Mouse (Mus musculus): ENCODE data around the gene Ddit4l.
"Not testable (repeated sequence)": the region's sequence is repeated elsewhere in the genome, so short reads cannot be mapped to it uniquely, and the experiment has no call there.

The Ddit4l gene

DNA sequence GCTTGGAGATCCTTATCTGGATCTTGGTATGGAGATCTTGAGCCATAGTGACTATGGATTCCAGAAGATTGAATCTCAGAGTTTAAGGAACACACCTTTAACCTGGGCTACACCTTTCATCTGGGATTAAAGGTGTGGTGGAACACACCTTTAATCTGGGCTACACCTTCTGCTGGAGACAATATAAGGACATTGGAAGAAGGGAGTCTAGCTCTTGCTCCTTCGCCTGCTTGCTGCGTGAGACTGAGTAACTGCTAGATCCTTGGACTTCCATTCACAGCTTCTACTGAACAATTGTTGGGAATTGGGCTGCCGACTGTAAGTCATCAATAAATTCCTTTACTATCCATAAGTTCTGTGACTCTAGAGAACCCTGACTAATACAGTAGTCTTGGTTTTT, at the start of gene Ddit4l:
Gene Ddit4l, plus strand, starts transcription at position 301 of the 400 bp plus-strand sequence.
- not testable (repeated sequence) for DNase-seq

DNA sequence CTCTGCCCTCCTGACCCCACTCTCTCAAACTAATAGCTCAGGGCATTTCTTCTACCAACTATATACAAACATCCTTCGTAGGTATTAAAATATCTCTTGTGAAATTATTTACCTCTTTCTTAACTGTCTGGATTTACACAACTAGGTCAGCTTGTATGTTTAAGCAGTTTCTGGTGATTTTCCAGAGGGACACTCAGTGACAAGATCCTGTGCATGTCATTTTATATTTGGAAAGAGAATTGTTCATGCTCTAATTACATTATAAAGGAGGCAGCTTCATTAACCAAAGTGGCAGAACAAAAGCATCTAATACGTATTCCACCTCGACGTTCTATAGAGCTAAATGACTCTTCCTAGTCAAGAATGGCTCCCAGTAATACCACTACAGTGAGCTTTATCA, 45.3 kb upstream of the Ddit4l start:
- DNase-seq = no peak

DNA sequence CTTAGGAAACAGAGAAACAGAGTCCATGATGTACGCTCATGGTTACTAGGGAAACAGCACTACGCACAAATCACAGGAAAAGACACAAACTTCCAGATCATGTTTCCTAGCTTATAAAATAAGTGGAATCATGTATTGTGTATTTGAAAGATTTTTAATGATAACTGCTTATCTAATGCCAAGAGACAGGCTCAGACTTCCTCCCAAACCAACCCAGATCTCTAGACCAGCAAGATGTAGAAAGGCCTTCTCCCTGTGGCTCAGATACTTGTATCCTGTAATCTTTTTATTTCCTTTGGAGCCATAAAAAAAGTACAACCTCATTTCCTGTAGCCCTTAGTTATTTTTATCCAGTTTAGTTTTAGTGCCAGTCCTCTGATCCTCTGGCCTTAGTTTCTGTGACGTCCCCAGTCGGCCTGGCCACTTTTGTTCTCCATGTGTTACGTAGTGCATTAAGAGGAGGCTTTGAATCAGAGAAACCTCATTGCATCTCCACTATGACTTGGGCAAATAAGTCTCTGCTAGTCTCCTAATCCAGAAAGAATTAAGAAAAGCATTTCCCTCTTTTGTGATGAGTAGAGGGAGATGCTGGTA, 34.9 kb upstream of the Ddit4l start:
- DNase-seq = no peak

- no peak for DNase-seq
These were observed 31.6 kb upstream of the Ddit4l start for GRCm38 (mm10) chr3:137589811-137590210.

DNA sequence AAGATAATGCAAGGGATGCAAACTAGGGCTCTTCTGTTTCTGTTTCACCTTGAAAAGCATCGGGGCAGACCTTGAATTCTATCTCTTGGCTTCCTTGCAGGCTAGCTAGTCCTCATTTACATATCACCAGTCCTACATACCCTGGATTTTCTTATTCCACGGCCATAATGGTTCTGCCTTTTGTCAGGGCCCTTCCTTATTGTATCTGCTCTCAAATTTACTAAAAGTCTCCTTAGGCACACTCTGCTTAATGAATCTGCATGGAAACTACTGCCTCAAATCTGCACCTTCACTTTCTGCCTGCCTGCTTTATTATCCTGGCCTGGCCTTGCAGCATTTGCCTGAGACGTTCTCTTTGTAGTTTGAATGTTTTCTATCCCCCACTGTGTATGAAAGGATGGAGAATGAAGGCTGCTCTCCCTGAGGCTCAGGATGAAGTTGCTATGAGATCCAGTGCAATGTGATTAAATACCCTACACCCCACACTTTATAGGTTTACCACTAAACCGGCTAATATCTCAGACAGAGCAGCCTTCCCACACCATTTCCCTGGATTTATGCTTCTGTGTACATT, 27.0 kb upstream of the Ddit4l start:
- no peak for DNase-seq

- DNase-seq = no peak
These were observed 12.4 kb upstream of the Ddit4l start for GRCm38 (mm10) chr3:137608918-137609435.

DNA sequence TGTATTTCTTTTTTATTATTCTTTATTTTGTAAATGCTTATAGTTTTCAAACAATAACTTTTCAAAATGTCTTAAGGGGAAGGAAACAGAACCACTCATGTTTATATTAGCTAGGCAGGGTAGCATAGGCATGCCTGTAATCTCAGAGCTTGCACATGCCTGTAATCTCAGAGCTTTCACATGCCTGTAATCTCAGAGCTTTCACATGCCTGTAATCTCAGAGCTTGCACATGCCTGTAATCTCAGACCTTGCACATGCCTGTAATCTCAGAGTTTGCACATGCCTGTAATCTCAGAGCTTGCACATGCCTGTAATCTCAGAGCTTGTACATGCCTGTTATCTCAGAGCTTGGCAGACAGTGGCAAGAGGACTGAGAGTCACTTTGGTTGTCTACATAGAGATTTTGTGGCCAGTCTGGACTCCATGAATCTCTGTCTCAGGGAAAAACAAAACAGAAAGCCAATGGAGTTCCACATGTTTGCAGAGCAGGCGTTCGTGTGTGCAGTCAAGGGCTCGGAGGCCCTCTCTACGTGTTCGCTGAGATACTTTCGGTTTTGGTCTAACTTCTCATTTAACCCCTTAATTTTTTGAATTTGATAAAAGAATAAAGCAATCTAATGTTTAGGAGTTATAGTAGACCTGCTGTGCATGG, 10.8 kb upstream of the Ddit4l start:
- no peak for DNase-seq

DNA sequence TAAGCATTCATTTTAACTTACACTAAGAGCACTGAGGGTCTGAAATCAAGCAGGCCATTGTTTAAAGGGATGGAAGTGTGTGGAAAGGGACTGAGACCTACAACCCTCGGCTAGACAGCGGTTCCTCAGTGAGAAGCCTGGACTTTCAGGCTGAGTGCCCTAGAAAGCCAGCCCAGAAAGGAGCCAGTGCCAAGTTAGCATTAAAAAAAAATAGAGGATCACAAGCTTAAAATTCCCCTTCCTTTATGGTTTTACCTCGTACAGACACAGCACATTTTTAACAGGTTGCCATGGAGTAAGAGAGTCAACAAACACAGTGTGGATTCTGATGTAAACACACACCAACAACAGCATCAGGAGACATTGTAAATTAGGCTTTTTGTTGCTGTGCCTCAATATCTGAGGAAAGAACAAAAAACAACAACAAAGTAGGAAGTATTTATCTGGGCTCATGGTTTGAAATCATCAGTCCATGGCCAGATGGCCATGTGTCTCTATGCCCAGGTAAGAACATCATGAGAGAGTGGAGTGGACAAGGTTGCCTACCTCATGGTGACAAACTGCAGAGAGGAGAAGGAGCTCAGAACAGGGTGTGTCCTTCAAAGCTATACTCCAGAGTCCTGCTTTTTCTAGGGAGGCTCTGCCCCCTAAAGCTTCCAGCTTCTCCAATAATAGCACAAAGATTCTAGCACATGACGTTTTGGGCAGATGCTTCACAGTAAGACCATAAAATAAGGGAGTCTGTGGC, 10.1 kb upstream of the Ddit4l start:
- no peak for DNase-seq

GRCm38 (mm10) chr3:137611981-137612380, 9.4 kb upstream of the Ddit4l start:
- DNase-seq = no peak

DNA sequence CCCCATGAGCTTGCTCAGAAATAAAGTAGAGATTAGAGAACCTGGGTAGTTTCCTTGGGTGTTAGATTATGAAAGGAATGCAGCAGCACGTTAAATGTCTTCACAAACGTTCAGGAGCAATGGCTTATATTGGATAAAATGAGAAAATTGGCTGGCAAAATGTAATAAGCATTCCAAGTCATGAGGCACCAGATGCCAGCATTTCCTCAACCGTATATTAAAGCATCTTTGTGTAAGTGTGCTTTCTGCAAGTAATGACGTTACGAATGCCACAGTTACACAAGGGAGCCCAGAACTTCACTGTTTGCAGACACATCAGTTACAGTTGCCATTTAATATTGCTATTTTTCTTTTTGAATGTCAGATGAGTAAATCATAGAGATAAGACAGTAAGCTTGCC, 872 bp upstream of the Ddit4l start:
- no peak for DNase-seq

- DNase-seq = no peak
These were observed 679 bp downstream of the Ddit4l start for GRCm38 (mm10) chr3:137622091-137622490.

- peak; percentile 11 to 25 for DNase-seq
These were observed 1.6 kb downstream of the Ddit4l start for GRCm38 (mm10) chr3:137622895-137623580.

GRCm38 (mm10) chr3:137623581-137624362, 2.4 kb downstream of the Ddit4l start:
- DNase-seq = peak; percentile 20 to 54

GRCm38 (mm10) chr3:137625054-137625453, 3.6 kb downstream of the Ddit4l start:
- DNase-seq = peak; percentile 18 to 63

GRCm38 (mm10) chr3:137633726-137634125, 12.3 kb downstream of the Ddit4l start:
- no peak for DNase-seq

DNA sequence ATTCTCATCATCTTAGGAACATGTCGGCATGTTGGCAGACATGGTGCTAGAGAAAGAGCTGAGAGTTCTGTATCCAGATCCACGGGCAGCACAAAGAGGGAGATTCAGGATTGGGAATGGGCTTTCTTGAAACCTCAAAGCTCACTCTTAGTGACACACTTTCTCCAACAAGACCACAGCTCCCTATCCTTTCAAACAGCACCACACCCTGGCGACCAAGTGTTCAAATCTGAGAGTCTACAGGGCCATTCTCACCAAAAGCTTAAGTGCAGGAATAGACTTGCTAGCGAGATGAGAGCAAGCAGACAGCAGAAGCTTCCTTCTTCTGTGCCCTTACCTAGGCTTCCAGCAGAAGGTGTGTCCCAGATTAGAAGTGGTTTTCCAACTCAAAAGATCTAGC, 15.2 kb downstream of the Ddit4l start:
- no peak for DNase-seq

- DNase-seq = no peak
These were observed 19.8 kb downstream of the Ddit4l start for GRCm38 (mm10) chr3:137641238-137641637.

GRCm38 (mm10) chr3:137642137-137642536, 20.7 kb downstream of the Ddit4l start:
- no peak for DNase-seq

GRCm38 (mm10) chr3:137642568-137642967, 21.2 kb downstream of the Ddit4l start:
- DNase-seq = no peak

GRCm38 (mm10) chr3:137644081-137644480, 22.7 kb downstream of the Ddit4l start:
- DNase-seq = no peak

- DNase-seq = no peak
These were observed 23.5 kb downstream of the Ddit4l start for GRCm38 (mm10) chr3:137644947-137645346.
